Comparison of ENCODE assay signal across 8 mouse cellular contexts in the genomic region with DNA sequence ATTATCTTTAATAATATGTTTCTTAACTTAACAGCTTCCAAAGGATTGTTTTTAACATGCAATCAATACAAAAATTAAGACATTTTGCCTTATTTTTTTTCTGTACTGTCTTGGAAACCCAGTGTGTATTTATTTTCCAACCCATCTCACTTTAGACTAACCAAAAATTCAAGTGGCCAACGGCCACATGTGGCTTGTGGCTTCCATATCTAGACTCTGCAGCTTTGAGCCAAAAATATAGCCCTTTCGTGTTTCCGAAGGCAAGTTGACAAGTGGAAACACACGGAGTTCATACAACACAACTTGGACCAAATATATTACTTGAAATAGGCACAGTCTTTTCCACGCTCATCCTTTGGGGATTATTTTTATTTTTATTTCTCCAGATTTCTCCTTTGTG. TPM values are rescaled to one million over a fixed set of nuclear protein-coding genes. Genes with fewer than 3 reads are reported as not detected.
DNase-seq lines count a peak whose midpoint lies in the region; ATAC-seq and TF ChIP-seq lines count a peak whose summit lies in the region.

No protein-coding gene starts in this region.

- no peak overlapping the region for H3K27ac ChIP-seq in heart, embryonic 12.5 days (ENCODE audit: poor library complexity, severe bottlenecking)
- no peak overlapping the region; the same call in 1 of the 2 replicates for H3K27ac ChIP-seq in heart, adult 2 months
- H3K27ac ChIP-seq in cortical plate, adult 2 months (ENCODE audit: insufficient read depth, low read length): no peak overlapping the region
- H3K27ac ChIP-seq in liver, embryonic 13.5 days: peak overlapping the region; percentile 82

- H3K79me2 ChIP-seq in heart, adult 2 months (replicated peaks; ENCODE audit: control insufficient read depth, insufficient read depth, low read length): no peaks in the 10 kb centered on the region

- DNase-seq in heart, adult 2 months: no peak
- DNase-seq in 416B (ENCODE audit: low read depth): peak; percentile 95
- no peak for DNase-seq in liver, embryonic 13.5 days
- DNase-seq in left cerebral cortex, postnatal 14 days (ENCODE audit: low spot score in 2 of 2): no peak
- DNase-seq in kidney, adult 9 months: no peak
- DNase-seq in spleen, adult 12 weeks (ENCODE audit: low spot score): no peak

- H3K4me2 ChIP-seq in heart, embryonic 12.5 days: peak overlapping the region; percentile 96
- H3K4me2 ChIP-seq in liver, embryonic 13.5 days: peak overlapping the region; percentile 87

- peaks cover 15% of the 10 kb centered on the region for H3K4me1 ChIP-seq in heart, embryonic 12.5 days (replicated peaks)
- H3K4me1 ChIP-seq in heart, adult 2 months (ENCODE audit: control insufficient read depth, insufficient read depth, low read length): no peaks in the 10 kb centered on the region
- no peaks in the 10 kb centered on the region for H3K4me1 ChIP-seq in cortical plate, adult 2 months (ENCODE audit: control insufficient read depth, insufficient read depth, low read length)
- peaks cover 57% of the 10 kb centered on the region for H3K4me1 ChIP-seq in liver, embryonic 13.5 days (replicated peaks)

- intact Hi-C loops in heart, adult 2 months (cut with DNase I): loop anchor here (2.0 kb wide), 1 partner anchor 38 kb away; the partner anchor contains the start of gene Cbwd1
- intact Hi-C loops in left cerebral cortex, postnatal 14 days (cut with DNase I): no loop called here

- no peak overlapping the region for H3K9ac ChIP-seq in heart, embryonic 12.5 days
- no peak overlapping the region for H3K9ac ChIP-seq in heart, adult 2 months (ENCODE audit: low read depth, low read length)
- peak overlapping the region; percentile 82; the same call in 1 of the 2 replicates for H3K9ac ChIP-seq in liver, embryonic 13.5 days

- 58% methylated on average over 5 of the region's 5 CpGs for WGBS in heart, embryonic 12.5 days
- WGBS in heart, adult 2 months: 61% methylated on average over 5 of the region's 5 CpGs
- WGBS in liver, embryonic 13.5 days (ENCODE audit: insufficient replicate concordance): 11% methylated on average over 5 of the region's 5 CpGs

- H3K36me3 ChIP-seq in heart, embryonic 12.5 days: no peaks in the 10 kb centered on the region
- no peaks in the 10 kb centered on the region for H3K36me3 ChIP-seq in heart, adult 2 months (ENCODE audit: control insufficient read depth, insufficient read depth, low read length)
- no peaks in the 10 kb centered on the region for H3K36me3 ChIP-seq in liver, embryonic 13.5 days

- H3K4me3 ChIP-seq in heart, embryonic 12.5 days: peak overlapping the region; percentile 90
- H3K4me3 ChIP-seq in heart, adult 2 months: no peak overlapping the region
- peak overlapping the region; percentile 53; the same call in 1 of the 2 replicates for H3K4me3 ChIP-seq in cortical plate, adult 2 months (ENCODE audit: insufficient read depth, low read length)
- H3K4me3 ChIP-seq in liver, embryonic 13.5 days (replicated peaks): peak overlapping the region; percentile 76

- H3K27me3 ChIP-seq in heart, embryonic 12.5 days (replicated peaks): peaks cover 20% of the 10 kb centered on the region
- no peaks in the 10 kb centered on the region for H3K27me3 ChIP-seq in heart, adult 2 months (ENCODE audit: control insufficient read depth, insufficient read depth, low read length)
- no peaks in the 10 kb centered on the region for H3K27me3 ChIP-seq in liver, embryonic 13.5 days

- TF ChIP-seq POLR2A in heart, adult 2 months (IDR thresholded peaks at IDR 0.05; ENCODE audit: insufficient read depth, low read depth, low read length): no peak
- TF ChIP-seq POLR2A in cortical plate, adult 2 months (IDR thresholded peaks at IDR 0.05; ENCODE audit: extremely low read depth, insufficient read depth, low read length): no peak

- no peaks in the 10 kb centered on the region for H3K9me3 ChIP-seq in heart, embryonic 12.5 days (replicated peaks)
- H3K9me3 ChIP-seq in liver, embryonic 13.5 days (replicated peaks): no peaks in the 10 kb centered on the region

- ATAC-seq in heart, embryonic 12.5 days (ENCODE audit: insufficient number of reproducible peaks, low FRiP score): no peak
- no peak for ATAC-seq in liver, embryonic 13.5 days (ENCODE audit: low read depth)

- no peak for TF ChIP-seq EP300 in heart, adult 2 months (IDR thresholded peaks at IDR 0.05; ENCODE audit: insufficient read depth, low read depth, low read length)

- TF ChIP-seq CTCF in heart, adult 2 months (IDR thresholded peaks at IDR 0.05): no peak
- TF ChIP-seq CTCF in cortical plate, adult 2 months (IDR thresholded peaks at IDR 0.05; ENCODE audit: extremely low read depth, insufficient read depth, low read length): no peak

RNA-seq across cellular contexts. Expression of gene Dock8, which starts 0.8 kb away (rescaled TPM):
- polyA plus RNA-seq in heart, embryonic 12.5 days (2016; fragmentation: Nextera tagmentation; extraction: Ambion mirVana): 3.2 TPM in 2 replicates
- 10 to 100 TPM; 17.5 to 24.7 TPM for total RNA-seq in heart, adult 2 months (2021)
- polyA plus RNA-seq in heart, adult 2 months (2012; rRNA removed): 5.7 and 10.4 TPM in 2 replicates
- 1.7 TPM in 2 replicates for polyA plus RNA-seq in cortical plate, adult 2 months (2012; rRNA removed)
- 6.7 and 7.9 TPM in 2 replicates for polyA plus RNA-seq in liver, embryonic 13.5 days (2015; fragmentation: Nextera tagmentation; extraction: Ambion mirVana)
- 1 to 10 TPM; 2.7 to 5.1 TPM for total RNA-seq in left cerebral cortex, postnatal 14 days (2021)

RNA-seq across cellular contexts. Expression of gene Cbwd1, which starts 37.2 kb away (rescaled TPM):
- 15.7 and 18.5 TPM in 2 replicates for polyA plus RNA-seq in heart, embryonic 12.5 days (2016; fragmentation: Nextera tagmentation; extraction: Ambion mirVana)
- 10 to 100 TPM in 1 of 2 experiments, 1 to 10 TPM in 1; 8.0 to 10.9 TPM for total RNA-seq in heart, adult 2 months (2021)
- 2.6 and 5.4 TPM in 2 replicates for polyA plus RNA-seq in heart, adult 2 months (2012; rRNA removed)
- polyA plus RNA-seq in cortical plate, adult 2 months (2012; rRNA removed): 11.8 and 12.6 TPM in 2 replicates
- polyA plus RNA-seq in liver, embryonic 13.5 days (2015; fragmentation: Nextera tagmentation; extraction: Ambion mirVana): 13.5 and 14.8 TPM in 2 replicates
- 10 to 100 TPM; 11.5 to 12.3 TPM for total RNA-seq in left cerebral cortex, postnatal 14 days (2021)
